Mouse (Mus musculus) erythroblast, embryonic 14.5 days (primary cell): ENCODE results near the gene Pacrg. TPM values are rescaled to one million over a fixed set of nuclear protein-coding genes. Genes with fewer than 3 reads are reported as not detected.

Source experiments
- H3K27me3 ChIP-seq: 2 replicates; pipeline ENCODE4 v1.6.1; 2012; ENCODE audit warnings: inconsistent platforms; ENCODE audit not compliant: control insufficient read depth
- H3K36me3 ChIP-seq: 2 replicates; pipeline ENCODE4 v1.6.1; 2012; ENCODE audit warnings: mild to moderate bottlenecking, inconsistent platforms; ENCODE audit not compliant: control insufficient read depth
- H3K4me1 ChIP-seq: 2 replicates; pipeline ENCODE4 v1.6.1; 2012; ENCODE audit warnings: inconsistent platforms; ENCODE audit not compliant: control insufficient read depth
- H3K4me3 ChIP-seq: replicated peaks from 2 replicates; pipeline ENCODE3; 2012; ENCODE audit warnings: moderate library complexity, mild to moderate bottlenecking, inconsistent platforms
- H3K9me3 ChIP-seq: 2 replicates; pipeline ENCODE4 v1.6.1; 2012; ENCODE audit warnings: low read length, inconsistent platforms, mixed read lengths; ENCODE audit not compliant: control insufficient read depth
- GATA1 ChIP-seq: IDR thresholded peaks from 2 replicates; pipeline ENCODE4 v1.6.1; 2012; ENCODE audit warnings: low read length, inconsistent platforms, mixed read lengths
- TAL1 ChIP-seq: IDR thresholded peaks from 3 replicates; pipeline ENCODE4 v1.6.1; 2012; ENCODE audit warnings: low read length, inconsistent platforms, mixed read lengths
- polyA plus RNA-seq: library from polyadenylated mRNA; stranded (reverse); fragments of >175 nt; gene quantifications from 2 replicates; pipeline ENCODE4 v1.2.3, GENCODE M21; 2012

Pacrg gene
- polyA plus RNA-seq, 1 experiment, result not detected

DNA sequence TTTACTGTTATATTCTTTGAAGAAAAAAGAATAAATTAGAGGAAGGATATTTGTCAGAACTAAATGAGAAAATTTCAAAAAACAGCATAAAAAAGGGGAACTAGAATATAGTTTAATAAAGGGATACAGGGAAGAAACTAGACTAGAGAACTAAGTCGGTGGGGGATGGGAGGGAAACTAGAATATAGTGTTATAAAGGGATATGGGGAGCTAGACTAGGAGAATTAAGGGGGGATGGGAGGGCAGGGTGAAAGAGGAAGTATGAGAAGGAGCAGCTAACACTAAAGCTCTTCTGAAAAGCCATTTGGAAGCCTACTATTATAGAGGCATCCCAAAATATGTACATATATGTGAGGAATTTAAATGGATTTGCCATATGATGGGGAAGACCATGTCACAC, 75.8 kb downstream of the Pacrg start:
- no peaks in the 10 kb centered on the region for H3K27me3 ChIP-seq
- H3K4me3 ChIP-seq, result no peak overlapping the region
- H3K36me3 ChIP-seq, result no peaks in the 10 kb centered on the region
- H3K4me1 ChIP-seq, result no peaks in the 10 kb centered on the region
- TF ChIP-seq GATA1 (no peak), TAL1 (no peak)
- no peaks in the 10 kb centered on the region for H3K9me3 ChIP-seq

DNA sequence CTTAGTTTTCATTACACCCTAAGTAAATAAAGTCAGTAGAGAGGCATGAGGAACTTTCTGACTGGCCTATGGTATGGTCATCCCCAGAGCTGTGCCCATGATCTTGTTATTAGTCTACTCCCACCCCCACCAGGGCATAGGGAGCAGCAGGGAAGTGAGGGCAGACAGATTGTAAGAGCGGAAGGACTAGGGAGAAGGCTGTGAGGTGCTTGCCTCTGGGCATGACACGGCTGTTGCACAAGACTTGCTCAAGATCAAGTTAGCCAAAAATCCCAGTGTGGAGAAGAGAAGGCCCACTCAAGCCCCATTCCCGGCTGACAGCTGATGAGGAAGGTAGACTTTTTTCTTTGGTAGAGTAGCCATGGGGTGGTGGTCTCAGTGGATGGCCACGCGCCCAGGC, 82.7 kb downstream of the Pacrg start:
- no peaks in the 10 kb centered on the region for H3K36me3 ChIP-seq
- H3K9me3 ChIP-seq, result no peaks in the 10 kb centered on the region

DNA sequence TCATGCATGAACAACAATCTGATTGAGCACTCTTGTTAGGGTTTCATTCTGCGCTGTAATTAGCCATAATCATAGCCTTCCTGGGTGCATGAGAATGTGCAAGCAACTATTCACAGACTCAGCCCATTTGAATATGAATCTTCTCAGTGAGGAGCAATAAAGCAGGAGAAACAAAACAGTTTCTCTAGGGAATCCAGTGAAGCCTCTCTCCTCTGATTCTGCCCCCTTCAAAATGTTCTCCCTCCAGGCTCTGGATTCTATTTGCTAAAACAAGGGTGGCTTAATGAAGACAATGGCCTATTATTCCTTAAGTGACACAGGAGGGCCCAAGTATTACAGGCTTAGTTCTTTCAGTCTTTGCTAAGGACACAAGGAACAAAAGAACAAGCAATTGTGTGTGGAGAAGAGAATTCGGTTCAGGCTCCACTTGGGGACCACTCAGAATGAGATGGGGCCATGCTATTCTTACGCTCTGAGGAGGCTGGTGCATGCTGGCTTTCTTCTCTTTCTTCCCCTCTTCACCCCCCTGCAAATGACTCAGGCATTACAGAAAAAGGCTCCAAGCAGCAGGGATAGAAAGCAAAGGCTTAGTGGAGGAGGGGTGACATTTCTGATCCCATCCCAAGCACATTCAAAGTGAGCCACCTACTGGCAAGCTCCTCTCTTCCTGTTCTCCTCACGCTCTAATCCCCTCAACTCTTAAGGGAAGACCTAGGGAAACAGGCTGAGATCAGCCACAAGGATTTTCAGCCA, 95.2 kb downstream of the Pacrg start:
- no peaks in the 10 kb centered on the region for H3K9me3 ChIP-seq
- H3K27me3 ChIP-seq, result no peaks in the 10 kb centered on the region
- H3K36me3 ChIP-seq, result no peaks in the 10 kb centered on the region
- TF ChIP-seq TAL1 (no peak), GATA1 (no peak)
- no peak overlapping the region for H3K4me3 ChIP-seq
- no peaks in the 10 kb centered on the region for H3K4me1 ChIP-seq

More for the DNA sequence above, 82.7 kb downstream of the Pacrg start:
- TF ChIP-seq TAL1 (no peak), GATA1 (no peak)
- Histone ChIP-seq H3K4me1 (no peaks in the 10 kb centered on the region), H3K27me3 (no peaks in the 10 kb centered on the region), H3K4me3 (no peak overlapping the region)

DNA sequence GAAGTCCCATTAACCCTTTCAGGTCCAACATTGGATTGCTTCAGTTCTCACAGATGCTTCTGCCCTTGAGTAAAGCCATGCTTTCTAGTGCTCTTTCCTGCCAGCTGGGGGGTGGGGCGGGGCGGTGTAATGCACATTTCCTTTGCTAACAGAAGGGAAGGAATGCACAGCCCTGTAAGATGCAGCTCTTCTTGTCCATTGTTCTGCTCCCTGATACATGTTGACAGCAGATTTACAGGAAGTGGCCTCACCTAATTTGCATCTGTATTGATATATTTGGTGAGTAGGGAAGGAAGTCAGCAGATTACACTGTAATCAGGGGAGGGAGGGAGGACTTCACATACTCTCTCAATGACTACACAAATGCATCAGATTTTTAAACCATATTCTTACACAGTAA, 100.0 kb downstream of the Pacrg start:
- Histone ChIP-seq H3K4me1 (no peaks in the 10 kb centered on the region), H3K36me3 (no peaks in the 10 kb centered on the region), H3K27me3 (no peaks in the 10 kb centered on the region), H3K4me3 (no peak overlapping the region), H3K9me3 (no peaks in the 10 kb centered on the region)
- TF ChIP-seq TAL1, result no peak
- TF ChIP-seq GATA1, result no peak

DNA sequence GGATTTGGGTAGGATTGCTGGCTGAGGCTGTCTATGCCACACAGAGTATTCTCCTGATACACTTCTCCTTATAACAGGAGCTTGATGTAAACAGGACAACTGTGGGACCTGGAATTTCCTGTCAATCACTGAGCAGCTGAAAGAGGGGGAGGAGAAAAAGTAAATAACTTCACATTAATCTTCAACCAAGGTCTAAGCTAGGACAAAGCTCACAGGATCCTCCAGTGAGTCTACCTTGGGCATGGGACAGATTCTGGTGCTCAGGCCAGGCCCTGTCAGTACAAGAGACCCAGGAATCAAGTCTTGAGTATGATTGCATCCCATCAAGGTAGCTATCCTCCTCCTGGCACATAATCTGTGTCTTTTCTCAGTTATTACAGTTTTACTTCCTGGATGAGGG, 102.1 kb downstream of the Pacrg start:
- Histone ChIP-seq H3K4me1 (no peaks in the 10 kb centered on the region), H3K27me3 (no peaks in the 10 kb centered on the region), H3K9me3 (no peaks in the 10 kb centered on the region), H3K4me3 (no peak overlapping the region), H3K36me3 (no peaks in the 10 kb centered on the region)
- TF ChIP-seq TAL1 (no peak), GATA1 (no peak)

DNA sequence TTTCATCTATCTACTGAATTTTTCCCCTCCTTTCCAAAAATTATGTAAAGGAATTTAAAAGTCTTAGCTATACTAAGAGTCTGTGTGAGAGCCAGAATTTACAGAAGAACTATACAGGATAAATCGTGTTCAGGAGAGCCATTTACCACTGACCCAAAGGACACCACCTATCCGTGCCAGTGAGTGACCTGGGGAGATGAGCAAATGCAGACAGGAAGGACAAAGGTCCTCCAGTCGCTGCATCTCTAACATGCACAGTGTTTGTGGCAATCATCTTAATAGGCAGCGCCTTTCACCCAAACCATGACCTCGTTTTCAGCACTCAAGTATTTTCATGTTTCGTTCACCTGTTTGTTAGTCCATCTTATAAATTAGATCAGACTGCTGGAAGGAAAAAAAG, 105.4 kb downstream of the Pacrg start:
- no peaks in the 10 kb centered on the region for H3K27me3 ChIP-seq
- no peak overlapping the region for H3K4me3 ChIP-seq
- H3K9me3 ChIP-seq, result no peaks in the 10 kb centered on the region
- no peak for TF ChIP-seq GATA1
- no peak for TF ChIP-seq TAL1
- no peaks in the 10 kb centered on the region for H3K4me1 ChIP-seq
- H3K36me3 ChIP-seq, result no peaks in the 10 kb centered on the region

DNA sequence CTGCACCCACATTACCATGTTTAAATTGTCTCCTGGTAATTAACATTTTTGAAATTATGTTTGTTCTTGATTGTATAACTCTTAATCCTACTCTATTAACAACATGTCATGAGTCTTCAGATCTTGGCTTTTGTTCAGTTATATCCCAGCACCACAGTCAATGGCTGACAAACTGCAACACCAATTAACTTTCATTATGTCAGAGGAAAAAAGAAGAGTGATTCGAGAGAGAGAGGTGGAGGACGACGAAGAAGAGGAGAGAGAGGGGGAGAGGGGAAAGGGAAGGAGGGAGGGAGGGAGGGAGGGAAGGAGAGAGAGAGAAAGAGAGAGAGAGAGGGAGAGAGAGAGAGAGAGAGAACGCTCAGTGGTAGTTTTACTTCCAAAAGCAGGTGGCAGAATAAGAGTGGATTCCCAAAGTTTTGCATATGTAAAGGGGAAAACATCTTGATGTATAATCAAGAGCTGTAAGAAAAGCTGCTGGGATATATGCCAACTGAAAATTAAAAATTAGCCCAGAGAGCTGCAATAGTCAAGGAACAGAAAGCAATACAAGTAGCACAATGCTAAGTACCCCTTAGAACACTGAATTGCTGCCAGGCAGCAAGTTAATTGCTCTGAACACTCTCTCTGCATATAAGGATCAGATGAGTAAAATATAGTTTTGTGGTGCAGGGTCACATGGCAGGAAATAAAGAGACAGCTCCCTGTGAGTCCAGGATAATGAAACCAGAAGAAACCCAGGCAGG, 107.6 kb downstream of the Pacrg start:
- no peaks in the 10 kb centered on the region for H3K9me3 ChIP-seq
- no peaks in the 10 kb centered on the region for H3K4me1 ChIP-seq
- H3K36me3 ChIP-seq, result no peaks in the 10 kb centered on the region
- no peak overlapping the region for H3K4me3 ChIP-seq
- TF ChIP-seq TAL1 (no peak), GATA1 (no peak)
- no peaks in the 10 kb centered on the region for H3K27me3 ChIP-seq

DNA sequence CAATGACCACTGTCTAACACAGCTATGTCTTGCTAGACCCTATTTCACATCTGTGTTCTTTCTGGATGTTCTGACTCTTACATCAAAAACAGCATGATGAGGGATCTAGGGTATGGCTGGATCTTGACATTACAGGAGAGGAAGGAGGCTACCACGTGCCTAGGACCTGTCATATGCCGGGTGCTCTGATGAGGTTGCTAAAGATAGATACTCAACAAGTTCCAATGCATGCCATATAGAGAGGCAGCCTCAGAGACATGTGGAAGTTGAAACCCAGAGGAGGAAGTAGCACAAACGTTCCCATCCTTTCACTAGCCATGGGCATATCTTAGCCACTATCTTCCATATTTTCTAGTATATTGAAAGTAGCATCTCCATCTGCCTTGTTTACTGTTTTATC, 115.3 kb downstream of the Pacrg start:
- Histone ChIP-seq H3K27me3 (no peaks in the 10 kb centered on the region), H3K4me1 (no peaks in the 10 kb centered on the region), H3K9me3 (no peaks in the 10 kb centered on the region), H3K36me3 (no peaks in the 10 kb centered on the region), H3K4me3 (no peak overlapping the region)
- TF ChIP-seq TAL1 (no peak), GATA1 (no peak)

DNA sequence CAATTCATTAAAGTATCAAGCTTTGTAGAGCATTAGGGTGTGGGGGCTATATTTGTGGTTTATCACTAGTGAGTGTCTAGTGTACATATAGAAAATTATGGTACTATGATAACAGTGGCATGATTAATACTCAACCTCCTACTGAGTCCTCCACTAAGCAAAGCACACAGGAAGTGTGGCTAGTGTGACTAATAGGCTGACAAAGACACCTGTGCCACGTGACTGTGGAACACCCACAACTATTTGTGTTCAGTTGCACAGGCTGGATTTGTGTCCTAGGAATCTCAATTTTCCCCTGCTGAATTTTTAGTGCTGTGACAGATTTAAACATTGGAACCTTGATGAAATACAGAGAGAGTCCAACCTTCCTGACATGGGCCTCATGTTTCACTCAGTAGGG, 118.5 kb downstream of the Pacrg start:
- Histone ChIP-seq H3K9me3 (no peaks in the 10 kb centered on the region), H3K27me3 (no peaks in the 10 kb centered on the region), H3K4me3 (no peak overlapping the region), H3K36me3 (no peaks in the 10 kb centered on the region), H3K4me1 (no peaks in the 10 kb centered on the region)
- no peak for TF ChIP-seq TAL1
- no peak for TF ChIP-seq GATA1
